Mouse (Mus musculus): ENCODE measurements at regions not wholly inside any gene's neighbourhood (a gene's known extent, or its start where the extent isn't known, plus 50 kb on each side); places are given as distances from the start of the nearest gene placed in this dataset.

DNA sequence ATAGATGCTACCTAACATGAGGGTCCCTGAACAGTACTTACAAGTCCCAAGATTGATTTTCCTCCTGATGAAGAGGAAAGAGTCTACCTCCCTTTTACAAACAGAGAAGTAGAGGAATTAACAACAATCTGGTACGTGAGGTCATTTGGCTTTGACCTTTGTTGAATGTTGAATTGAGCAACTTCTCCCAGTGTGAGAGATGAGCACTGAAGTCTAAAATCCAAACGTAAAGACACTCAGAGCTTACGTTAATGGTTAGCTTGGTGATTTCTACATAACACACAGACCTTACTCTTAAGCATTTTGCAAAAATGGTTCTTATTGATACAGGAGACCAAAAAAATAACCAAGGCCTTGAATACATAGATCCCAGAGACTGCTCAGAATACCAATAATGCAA is 165.1 kb downstream of the Tmx1 start:
- 82% methylated on average over 3 of the region's 3 CpGs for whole genome bisulfite sequencing
- TF ChIP-seq CTCF (IDR thresholded peaks at IDR 0.05; ENCODE audit: insufficient read depth, low read length) (no peak), POLR2A (IDR thresholded peaks at IDR 0.05; ENCODE audit: borderline replicate concordance, extremely low read depth, low read depth, low read length) (no peak)
- peaks cover 12% of the 10 kb centered on the region for H3K4me1 ChIP-seq (ENCODE audit: control insufficient read depth, insufficient read depth, low read length)
- DNase-seq: no peak
- no peak overlapping the region for H3K4me3 ChIP-seq (replicated peaks; ENCODE audit: extremely low read depth, low read depth, low read length)

DNA sequence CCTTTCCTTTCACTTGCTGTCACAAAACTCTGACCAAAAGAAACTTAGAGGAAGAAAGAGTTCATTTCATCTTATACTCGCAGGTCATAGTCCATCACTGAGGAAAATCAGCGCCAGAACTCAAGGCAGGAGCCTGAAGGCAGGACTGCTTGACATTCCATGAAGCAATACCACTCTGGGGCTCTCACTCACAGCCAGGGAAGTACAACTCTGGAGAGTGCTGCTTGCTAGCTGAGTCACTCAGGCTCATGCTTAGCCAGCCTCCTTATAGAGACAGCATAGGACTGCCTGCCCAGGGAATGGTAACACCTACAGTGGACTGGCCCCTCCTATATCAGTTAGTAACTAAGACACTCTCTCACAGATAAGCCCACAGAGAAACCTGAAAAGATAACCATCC is 166.5 kb downstream of the Tmx1 start:
- TF ChIP-seq CTCF (IDR thresholded peaks at IDR 0.05; ENCODE audit: insufficient read depth, low read length) (no peak), POLR2A (IDR thresholded peaks at IDR 0.05; ENCODE audit: borderline replicate concordance, extremely low read depth, low read depth, low read length) (no peak)
- Histone ChIP-seq H3K4me1 (ENCODE audit: control insufficient read depth, insufficient read depth, low read length) (peaks cover 17% of the 10 kb centered on the region), H3K4me3 (replicated peaks; ENCODE audit: extremely low read depth, low read depth, low read length) (no peak overlapping the region)
- 66% methylated on average over 2 of the region's 2 CpGs for WGBS
- no peak for DNase-seq

DNA sequence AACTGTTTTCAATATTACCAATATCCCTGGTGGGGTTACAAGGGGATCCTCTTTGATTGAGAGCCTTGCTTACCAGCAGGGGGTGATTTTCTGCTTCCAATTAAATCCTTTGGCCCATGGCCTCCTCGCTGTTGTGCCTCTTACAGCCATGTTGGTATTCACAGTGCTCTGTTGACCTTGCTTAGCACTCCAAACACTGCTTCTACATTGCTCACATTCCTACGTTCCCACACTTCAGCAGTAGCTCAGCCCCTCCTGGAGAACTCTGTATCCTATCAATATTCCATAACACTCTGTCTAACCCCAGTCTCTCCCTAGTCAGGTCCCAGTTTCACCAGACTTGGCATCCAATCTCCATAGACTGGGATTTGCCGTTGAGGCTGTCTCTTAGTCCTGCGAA is 169.1 kb downstream of the Tmx1 start:
- WGBS: 56% methylated on average over 4 of the region's 4 CpGs
- no peak for DNase-seq
- TF ChIP-seq POLR2A (IDR thresholded peaks at IDR 0.05; ENCODE audit: borderline replicate concordance, extremely low read depth, low read depth, low read length): no peak
- TF ChIP-seq CTCF (IDR thresholded peaks at IDR 0.05; ENCODE audit: insufficient read depth, low read length): no peak
- H3K4me3 ChIP-seq (replicated peaks; ENCODE audit: extremely low read depth, low read depth, low read length): no peak overlapping the region
- peaks cover 8% of the 10 kb centered on the region for H3K4me1 ChIP-seq (ENCODE audit: control insufficient read depth, insufficient read depth, low read length)

DNA sequence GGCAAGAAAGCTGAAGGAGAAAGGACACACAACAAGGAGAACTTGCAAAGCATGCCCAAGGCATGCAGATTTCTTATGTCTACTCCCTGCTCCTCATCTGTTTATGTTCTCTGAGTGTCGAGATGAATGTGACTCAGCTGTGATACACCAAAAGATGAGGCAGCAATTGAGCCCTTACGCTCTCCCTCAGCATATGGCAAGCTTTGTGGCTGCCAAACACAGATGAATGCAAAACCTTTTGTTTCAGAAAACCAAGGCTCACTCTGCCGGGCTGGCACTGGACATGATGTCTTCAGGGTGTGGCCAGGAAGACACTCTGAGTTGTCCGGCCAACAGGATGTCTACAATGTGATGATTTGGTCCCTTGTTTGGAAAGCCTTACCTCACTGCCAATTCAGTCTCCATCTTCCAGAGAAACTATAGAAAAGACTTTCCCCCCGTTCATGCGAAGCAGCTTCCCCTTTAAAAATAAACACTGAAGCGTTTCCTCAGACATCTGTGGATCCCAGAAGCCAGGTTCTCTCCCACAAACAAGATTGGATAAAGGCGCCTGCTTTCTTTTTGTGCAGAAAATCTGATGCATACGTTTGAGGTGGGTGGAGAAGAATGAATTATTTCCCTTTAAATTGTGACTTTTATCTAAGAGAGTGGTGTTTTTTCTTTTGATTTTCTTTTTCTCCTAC is 171.5 kb downstream of the Tmx1 start:
- DNase-seq: no peak
- TF ChIP-seq POLR2A (IDR thresholded peaks at IDR 0.05; ENCODE audit: borderline replicate concordance, extremely low read depth, low read depth, low read length) (no peak), CTCF (IDR thresholded peaks at IDR 0.05; ENCODE audit: insufficient read depth, low read length) (no peak)
- Histone ChIP-seq H3K4me1 (ENCODE audit: control insufficient read depth, insufficient read depth, low read length) (peaks cover 13% of the 10 kb centered on the region), H3K4me3 (replicated peaks; ENCODE audit: extremely low read depth, low read depth, low read length) (no peak overlapping the region)
- 41% methylated on average over 9 of the region's 9 CpGs for WGBS

DNA sequence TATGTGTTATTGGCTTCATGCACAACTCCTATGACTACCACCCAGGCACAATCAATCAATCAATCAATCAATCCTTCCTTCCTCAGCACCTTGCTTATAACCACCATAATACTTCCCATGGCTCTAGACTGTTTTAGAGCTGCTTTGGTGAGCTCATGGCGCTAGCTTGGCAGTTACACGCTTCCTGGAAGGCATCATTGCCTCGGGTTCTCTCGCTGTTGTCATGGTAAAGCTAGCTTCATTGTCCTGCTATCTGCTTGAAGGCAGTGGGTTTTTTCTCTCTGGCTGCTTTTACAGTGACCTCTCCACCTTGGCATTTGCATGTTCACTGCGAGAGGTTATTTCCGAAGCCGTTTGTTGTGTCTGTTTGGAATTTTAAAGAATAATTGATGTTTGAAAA is 174.7 kb downstream of the Tmx1 start:
- DNase-seq: no peak
- Histone ChIP-seq H3K4me3 (replicated peaks; ENCODE audit: extremely low read depth, low read depth, low read length) (no peak overlapping the region), H3K4me1 (ENCODE audit: control insufficient read depth, insufficient read depth, low read length) (peaks cover 13% of the 10 kb centered on the region)
- 79% methylated on average over 7 of the region's 7 CpGs for WGBS
- TF ChIP-seq CTCF (IDR thresholded peaks at IDR 0.05; ENCODE audit: insufficient read depth, low read length) (no peak), POLR2A (IDR thresholded peaks at IDR 0.05; ENCODE audit: borderline replicate concordance, extremely low read depth, low read depth, low read length) (no peak)

DNA sequence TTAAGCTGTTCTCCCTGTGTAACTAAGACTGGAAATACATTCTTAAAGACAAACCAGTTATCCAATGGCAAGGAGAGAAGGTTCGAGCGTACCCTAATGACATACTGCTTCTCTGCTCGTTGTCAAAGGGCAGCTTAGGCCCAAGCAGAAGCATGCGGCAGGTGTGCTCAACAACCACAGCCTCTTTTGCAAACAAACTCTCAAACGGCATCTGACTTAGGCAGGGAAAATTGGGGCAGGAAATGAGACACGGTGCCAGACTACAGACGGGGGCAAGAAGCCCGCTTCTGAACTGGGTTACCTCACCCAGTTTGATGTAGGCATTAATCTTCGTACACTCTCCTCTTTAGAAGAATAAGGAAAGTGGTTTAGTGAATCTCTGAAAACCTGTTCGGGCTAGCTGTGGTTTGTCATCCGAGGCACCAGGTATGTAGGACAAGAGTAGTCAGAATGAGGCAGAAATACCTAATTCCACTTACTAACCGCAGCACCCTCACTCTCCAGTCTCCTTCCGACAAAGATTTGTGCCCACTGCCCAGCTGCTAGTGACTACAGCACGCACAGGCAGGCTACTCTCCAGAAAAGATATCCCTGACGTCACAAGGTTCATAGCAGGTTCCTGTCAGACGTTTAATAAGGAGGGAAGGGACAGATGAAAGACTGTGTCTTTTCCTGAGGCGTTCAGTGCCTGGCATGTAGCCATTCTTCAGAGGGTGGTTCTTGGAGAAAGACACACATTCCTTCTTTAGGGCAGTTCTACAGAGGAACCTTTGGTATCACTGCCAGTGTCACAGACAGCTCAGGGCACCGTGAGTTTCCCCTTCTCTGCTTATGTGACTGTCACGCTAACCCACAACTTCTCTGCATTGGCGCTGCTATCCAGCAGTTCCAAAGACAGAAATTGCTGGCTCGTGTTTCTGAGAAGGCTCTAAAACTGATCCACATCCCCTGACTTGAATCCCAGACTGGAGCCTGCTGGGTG is 175.8 kb downstream of the Tmx1 start:
- peaks cover 13% of the 10 kb centered on the region for H3K4me1 ChIP-seq (ENCODE audit: control insufficient read depth, insufficient read depth, low read length)
- WGBS: 33% methylated on average over 21 of the region's 21 CpGs
- H3K4me3 ChIP-seq (replicated peaks; ENCODE audit: extremely low read depth, low read depth, low read length): no peak overlapping the region
- DNase-seq: peak; percentile 24
- TF ChIP-seq POLR2A (IDR thresholded peaks at IDR 0.05; ENCODE audit: borderline replicate concordance, extremely low read depth, low read depth, low read length): no peak
- no peak for TF ChIP-seq CTCF (IDR thresholded peaks at IDR 0.05; ENCODE audit: insufficient read depth, low read length)

DNA sequence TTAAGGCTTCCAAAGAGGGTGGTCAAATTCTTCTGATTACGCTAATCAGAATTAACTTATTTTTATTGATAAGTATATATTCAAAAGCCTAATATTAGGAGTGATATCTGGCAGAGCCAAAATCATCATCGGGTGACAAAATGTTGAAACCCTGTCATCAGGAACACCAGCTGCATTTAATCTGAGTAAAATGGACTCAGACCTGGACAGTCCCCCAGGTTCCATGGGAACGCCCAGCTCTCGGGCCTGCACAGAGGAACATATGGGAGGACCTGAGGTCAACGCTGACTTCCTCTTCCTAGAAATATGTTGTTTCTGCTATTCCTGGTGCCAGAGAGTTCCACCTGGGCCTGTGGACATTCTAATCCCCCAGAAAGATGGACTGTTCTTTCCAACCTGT is 176.5 kb downstream of the Tmx1 start:
- 85% methylated on average over 5 of the region's 5 CpGs for WGBS

DNA sequence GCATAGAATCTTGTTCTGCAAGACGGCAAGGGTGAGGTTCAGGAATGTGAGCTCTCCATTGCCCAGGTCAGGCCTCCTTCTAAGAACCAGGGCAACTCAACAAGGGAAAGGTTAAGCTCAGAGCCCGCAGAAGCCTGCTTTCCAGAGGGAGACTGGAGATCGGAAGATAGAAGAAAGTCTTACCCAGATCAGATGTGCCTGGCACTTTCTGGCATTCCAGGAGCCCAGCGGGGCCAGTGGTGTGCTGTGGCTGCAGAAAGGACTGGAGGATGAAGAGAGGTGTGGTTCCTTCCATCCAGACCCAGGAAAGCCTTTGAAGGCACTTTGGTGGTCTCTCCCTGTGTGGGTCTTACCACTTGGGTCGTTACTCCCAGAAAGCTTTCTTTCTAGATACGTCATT is 178.4 kb downstream of the Tmx1 start:
- TF ChIP-seq POLR2A (IDR thresholded peaks at IDR 0.05; ENCODE audit: borderline replicate concordance, extremely low read depth, low read depth, low read length): no peak
- no peak for TF ChIP-seq CTCF (IDR thresholded peaks at IDR 0.05; ENCODE audit: insufficient read depth, low read length)
- 81% methylated on average over 6 of the region's 6 CpGs for WGBS
- DNase-seq: no peak
- H3K4me3 ChIP-seq (replicated peaks; ENCODE audit: extremely low read depth, low read depth, low read length): no peak overlapping the region
- peaks cover 7% of the 10 kb centered on the region for H3K4me1 ChIP-seq (ENCODE audit: control insufficient read depth, insufficient read depth, low read length)

More for the DNA sequence above, 176.5 kb downstream of the Tmx1 start:
- no peak for DNase-seq
- no peak overlapping the region for H3K4me3 ChIP-seq (replicated peaks; ENCODE audit: extremely low read depth, low read depth, low read length)
- no peak for TF ChIP-seq CTCF (IDR thresholded peaks at IDR 0.05; ENCODE audit: insufficient read depth, low read length)
- TF ChIP-seq POLR2A (IDR thresholded peaks at IDR 0.05; ENCODE audit: borderline replicate concordance, extremely low read depth, low read depth, low read length): no peak
- peaks cover 7% of the 10 kb centered on the region for H3K4me1 ChIP-seq (ENCODE audit: control insufficient read depth, insufficient read depth, low read length)

DNA sequence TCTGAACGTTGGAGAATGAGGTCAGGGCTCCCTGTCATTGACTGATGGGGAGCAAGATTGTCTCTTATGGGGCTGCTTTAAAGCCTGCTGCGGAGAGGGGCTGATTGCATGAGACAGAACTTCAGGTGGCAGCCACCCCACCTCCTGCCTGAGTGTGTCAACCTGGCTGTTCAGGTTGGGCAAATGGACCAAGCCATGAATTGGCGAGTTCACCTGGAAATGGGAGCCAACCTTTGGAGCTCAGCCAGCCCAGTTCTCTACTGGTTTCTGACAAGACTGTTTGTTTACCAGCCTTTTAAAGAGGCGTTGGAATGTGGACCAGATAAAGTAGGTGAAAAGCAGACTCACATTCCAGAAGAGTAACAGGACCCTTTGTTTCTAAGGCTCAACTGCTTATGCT is 180.3 kb downstream of the Tmx1 start:
- DNase-seq: peak; percentile 46
- Histone ChIP-seq H3K4me3 (replicated peaks; ENCODE audit: extremely low read depth, low read depth, low read length) (no peak overlapping the region), H3K4me1 (ENCODE audit: control insufficient read depth, insufficient read depth, low read length) (peaks cover 6% of the 10 kb centered on the region)
- TF ChIP-seq POLR2A (IDR thresholded peaks at IDR 0.05; ENCODE audit: borderline replicate concordance, extremely low read depth, low read depth, low read length): no peak
- no peak for TF ChIP-seq CTCF (IDR thresholded peaks at IDR 0.05; ENCODE audit: insufficient read depth, low read length)
- 38% methylated on average over 4 of the region's 4 CpGs for WGBS
